Mouse (Mus musculus) liver, embryonic 15.5 days (tissue): ENCODE measurements at regions not wholly inside any gene's neighbourhood (a gene's known extent, or its start where the extent isn't known, plus 50 kb on each side); places are given as distances from the start of the nearest gene placed in this dataset.

Experiments
- ATAC-seq: fragments of 200-750 bp; cut with Nextera tagmentation; 2 replicates; pipeline ENCODE4 v1.8.0; 2017; ENCODE audit warnings: moderate number of reproducible peaks, mild to moderate bottlenecking, moderate library complexity; ENCODE audit not compliant: insufficient read depth
- H3K27ac ChIP-seq: fragments of 300-500 bp; sonication (generic); replicated peaks from 2 replicates; pipeline ENCODE4 v1.5.1; 2015; ENCODE audit warnings: mild to moderate bottlenecking, inconsistent platforms
- H3K27me3 ChIP-seq: fragments of 300-500 bp; sonication (generic); 2 replicates; pipeline ENCODE4 v1.6.1; 2015; ENCODE audit warnings: mild to moderate bottlenecking, inconsistent platforms
- H3K36me3 ChIP-seq: fragments of 300-500 bp; sonication (generic); replicated peaks from 2 replicates; pipeline ENCODE4 v1.6.1; 2015; ENCODE audit warnings: moderate library complexity, mild to moderate bottlenecking, inconsistent platforms
- H3K4me1 ChIP-seq: fragments of 300-500 bp; sonication (generic); replicated peaks from 2 replicates; pipeline ENCODE4 v1.6.1; 2015; ENCODE audit warnings: inconsistent platforms
- H3K4me2 ChIP-seq: fragments of 300-500 bp; sonication (generic); 2 replicates; pipeline ENCODE4 v1.6.1; 2015; ENCODE audit warnings: moderate library complexity, mild to moderate bottlenecking, inconsistent platforms
- H3K4me3 ChIP-seq: fragments of 300-500 bp; sonication (generic); replicated peaks from 2 replicates; pipeline ENCODE4 v1.5.1; 2015; ENCODE audit warnings: mild to moderate bottlenecking, inconsistent platforms
- H3K9ac ChIP-seq: fragments of 300-500 bp; sonication (generic); 2 replicates; pipeline ENCODE4 v1.6.1; 2015; ENCODE audit warnings: moderate library complexity, mild to moderate bottlenecking, inconsistent platforms
- H3K9me3 ChIP-seq: fragments of 300-500 bp; sonication (generic); replicated peaks from 2 replicates; pipeline ENCODE4 v1.6.1; 2016; ENCODE audit warnings: inconsistent platforms
- WGBS: fragments of 180-500 bp; shearing (Covaris S2); methylation state at CpG from one replicate; pipeline ENCODE4 v1.1.7; 2015; ENCODE audit warnings: mixed read lengths; ENCODE audit not compliant: insufficient replicate concordance; 5-methylcytosine and 5-hydroxymethylcytosine counted together

DNA sequence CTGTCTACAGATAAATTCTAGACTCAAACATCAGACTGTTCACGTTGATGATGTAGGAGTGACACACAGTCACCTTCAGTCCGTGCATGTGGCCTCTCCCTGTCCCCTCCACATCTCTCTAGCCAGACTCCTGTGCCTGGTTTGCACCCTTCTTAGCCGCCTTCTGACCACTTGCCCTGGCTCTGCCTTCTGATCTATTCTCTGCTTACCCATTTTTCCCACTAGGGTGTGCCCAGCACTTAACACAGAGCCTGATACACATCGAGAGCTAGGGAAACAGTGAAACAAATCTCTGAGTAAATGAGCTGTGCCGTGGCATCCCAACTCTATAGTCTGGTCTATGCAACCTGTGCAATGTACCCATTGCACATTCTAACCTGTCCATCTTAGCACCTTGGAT lies 73.3 kb upstream of the Zmiz1 start:
- Histone ChIP-seq H3K9me3 (no peaks in the 10 kb centered on the region), H3K27ac (no peak overlapping the region), H3K9ac (no peak overlapping the region), H3K27me3 (peaks cover 34% of the 10 kb centered on the region), H3K4me1 (no peaks in the 10 kb centered on the region), H3K4me2 (no peak overlapping the region), H3K36me3 (no peaks in the 10 kb centered on the region), H3K4me3 (no peak overlapping the region)
- 40% methylated on average over 5 of the region's 5 CpGs for WGBS
- no peak for ATAC-seq

DNA sequence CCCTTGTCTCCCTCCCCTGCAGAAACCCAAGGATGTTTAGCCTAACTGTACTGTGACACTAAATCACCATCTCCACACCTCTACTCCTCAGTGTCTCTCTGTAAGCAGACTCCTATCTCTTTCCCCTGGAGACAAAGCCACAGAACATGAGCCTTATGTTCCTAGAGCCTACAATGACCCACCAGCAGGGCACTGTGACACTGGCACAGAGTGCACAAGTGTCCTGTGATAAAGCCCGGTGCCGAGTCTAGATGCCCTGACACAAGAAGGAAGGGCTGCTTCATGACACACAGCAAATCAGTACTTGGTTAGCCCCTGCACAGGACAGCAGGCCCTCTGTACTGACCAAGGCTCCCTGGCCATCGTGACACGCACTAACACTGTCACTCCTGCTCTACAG lies 71.2 kb upstream of the Zmiz1 start:
- Histone ChIP-seq H3K36me3 (no peaks in the 10 kb centered on the region), H3K9me3 (no peaks in the 10 kb centered on the region), H3K4me3 (no peak overlapping the region), H3K4me2 (no peak overlapping the region), H3K27ac (no peak overlapping the region), H3K4me1 (peaks cover 6% of the 10 kb centered on the region), H3K9ac (no peak overlapping the region), H3K27me3 (peaks cover 31% of the 10 kb centered on the region)
- ATAC-seq: no peak
- 66% methylated on average over 4 of the region's 4 CpGs for WGBS

- H3K4me2 ChIP-seq: no peak overlapping the region
- no peaks in the 10 kb centered on the region for H3K36me3 ChIP-seq
- H3K4me3 ChIP-seq: no peak overlapping the region
- H3K27ac ChIP-seq: no peak overlapping the region
- peaks cover 14% of the 10 kb centered on the region for H3K4me1 ChIP-seq
- WGBS: 3% methylated on average over 2 of the region's 2 CpGs
- H3K9me3 ChIP-seq: no peaks in the 10 kb centered on the region
- H3K9ac ChIP-seq: no peak overlapping the region
- ATAC-seq: no peak
- H3K27me3 ChIP-seq: peaks cover 31% of the 10 kb centered on the region
These were observed 69.7 kb upstream of the Zmiz1 start for GRCm38 (mm10) chr14:25389314-25389713.

DNA sequence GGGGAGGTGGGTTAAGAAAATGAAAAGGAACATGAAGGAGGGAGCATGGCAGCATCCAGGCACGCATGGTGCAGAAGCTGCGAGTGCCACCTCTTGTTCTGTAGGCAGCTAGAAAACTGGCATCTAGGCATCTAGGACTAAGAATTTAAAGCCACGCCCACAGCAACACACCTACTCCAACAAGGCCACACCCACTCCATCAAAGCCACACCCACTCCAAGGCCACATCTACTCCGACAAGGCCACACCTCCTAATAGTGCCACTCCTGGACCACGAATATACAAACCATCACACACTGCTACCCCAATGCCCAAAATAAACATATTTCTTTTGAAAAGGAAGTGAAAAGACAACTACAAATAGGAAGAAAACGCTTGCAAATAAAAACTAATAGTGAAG lies 66.6 kb upstream of the Zmiz1 start:
- WGBS: 44% methylated on average over 6 of the region's 6 CpGs
- Histone ChIP-seq H3K4me1 (peaks cover 34% of the 10 kb centered on the region), H3K36me3 (no peaks in the 10 kb centered on the region), H3K4me3 (no peak overlapping the region), H3K9ac (no peak overlapping the region), H3K9me3 (no peaks in the 10 kb centered on the region), H3K4me2 (no peak overlapping the region), H3K27me3 (peaks cover 17% of the 10 kb centered on the region; the same call in 1 of the 2 replicates), H3K27ac (no peak overlapping the region)
- ATAC-seq: no peak

DNA sequence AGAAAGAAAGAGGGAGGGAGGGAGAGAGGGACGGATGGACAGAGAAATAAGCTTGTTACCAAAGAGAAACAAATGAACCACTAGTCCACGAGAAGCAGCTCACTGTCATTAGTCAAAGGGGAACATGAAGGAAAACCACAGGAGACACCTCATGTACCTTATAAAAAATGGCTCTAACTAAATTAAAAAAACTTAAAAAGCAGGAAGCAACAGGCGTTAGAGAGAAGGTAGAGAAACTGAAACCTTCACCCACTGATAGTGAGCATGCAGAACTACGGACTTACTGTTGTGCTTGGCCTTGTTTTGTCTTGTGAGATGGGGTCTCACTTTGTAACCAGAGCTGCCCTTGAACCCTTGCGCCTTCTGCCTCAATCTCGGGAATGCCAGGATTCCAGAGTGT lies 66.0 kb upstream of the Zmiz1 start:
- H3K4me1 ChIP-seq: peaks cover 39% of the 10 kb centered on the region
- H3K9ac ChIP-seq: no peak overlapping the region
- WGBS: 66% methylated on average over 6 of the region's 6 CpGs
- no peak overlapping the region for H3K4me3 ChIP-seq
- no peak for ATAC-seq
- H3K4me2 ChIP-seq: no peak overlapping the region
- no peaks in the 10 kb centered on the region for H3K9me3 ChIP-seq
- H3K27me3 ChIP-seq: peaks cover 12% of the 10 kb centered on the region; the same call in 1 of the 2 replicates
- H3K27ac ChIP-seq: no peak overlapping the region
- no peaks in the 10 kb centered on the region for H3K36me3 ChIP-seq

DNA sequence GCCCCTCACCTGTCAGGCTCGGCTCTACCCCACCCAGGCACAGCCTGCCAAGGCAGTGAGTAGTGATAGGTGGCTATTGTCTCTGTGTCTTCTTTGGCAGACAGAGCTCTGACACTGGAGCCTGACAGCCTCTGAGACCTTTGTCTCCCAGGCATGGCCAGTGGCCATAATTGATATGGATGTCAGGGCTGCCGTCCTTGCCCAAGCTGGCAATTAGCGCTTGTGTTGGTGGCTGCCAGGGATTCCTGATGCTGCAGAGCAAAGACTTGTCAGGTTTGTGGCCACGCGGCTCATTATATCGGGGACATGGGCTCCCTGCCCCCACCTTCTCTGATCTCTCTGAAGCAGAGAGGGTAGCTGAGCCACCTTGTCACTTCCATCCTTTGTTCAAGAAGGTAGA lies 64.1 kb upstream of the Zmiz1 start:
- ATAC-seq: no peak
- H3K4me1 ChIP-seq: peaks cover 59% of the 10 kb centered on the region
- no peak overlapping the region for H3K27ac ChIP-seq

DNA sequence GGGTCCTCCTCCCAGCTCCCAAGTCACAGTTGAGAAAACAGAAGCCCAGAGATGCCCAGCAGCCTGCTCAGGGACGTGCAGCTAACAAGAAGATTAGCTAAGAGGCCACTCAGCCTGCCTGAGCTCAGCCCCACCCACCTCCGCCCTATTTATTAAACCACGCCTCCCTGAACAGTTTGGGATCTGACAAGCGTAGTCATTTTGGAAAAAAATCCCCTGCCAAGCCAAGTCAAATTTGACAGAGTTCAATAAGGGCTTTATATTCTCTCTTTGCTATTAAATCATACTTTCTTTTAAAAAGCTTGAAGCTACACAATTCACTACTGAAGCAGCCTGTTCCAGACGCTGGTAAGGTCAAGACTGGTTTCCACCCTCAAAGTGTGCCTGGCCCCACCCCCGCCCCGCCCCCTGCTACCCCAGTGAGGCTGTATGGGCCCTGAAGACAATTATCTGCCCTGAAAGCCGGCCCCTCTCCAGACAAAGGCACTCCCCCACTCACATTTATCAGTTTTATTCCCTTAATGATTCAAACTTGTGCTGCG lies 61.9 kb upstream of the Zmiz1 start:
- peak; percentile 78 for ATAC-seq
- Histone ChIP-seq H3K9me3 (no peaks in the 10 kb centered on the region), H3K4me2 (peak overlapping the region; percentile 65), H3K27me3 (no peaks in the 10 kb centered on the region), H3K4me3 (peak overlapping the region; percentile 49), H3K36me3 (no peaks in the 10 kb centered on the region), H3K9ac (peak overlapping the region; percentile 40; the same call in 1 of the 2 replicates), H3K4me1 (peaks cover 80% of the 10 kb centered on the region), H3K27ac (peak overlapping the region; percentile 71)
- WGBS: 2% methylated on average over 9 of the region's 9 CpGs

More for the DNA sequence above, 64.1 kb upstream of the Zmiz1 start:
- 77% methylated on average over 6 of the region's 6 CpGs for WGBS
- H3K36me3 ChIP-seq: no peaks in the 10 kb centered on the region
- no peak overlapping the region for H3K9ac ChIP-seq
- no peak overlapping the region for H3K4me2 ChIP-seq
- 0 out of 2 replicates have a peak, but pooled peaks cover 7% of the 10 kb centered on the region for H3K27me3 ChIP-seq
- no peak overlapping the region for H3K4me3 ChIP-seq
- H3K9me3 ChIP-seq: no peaks in the 10 kb centered on the region

DNA sequence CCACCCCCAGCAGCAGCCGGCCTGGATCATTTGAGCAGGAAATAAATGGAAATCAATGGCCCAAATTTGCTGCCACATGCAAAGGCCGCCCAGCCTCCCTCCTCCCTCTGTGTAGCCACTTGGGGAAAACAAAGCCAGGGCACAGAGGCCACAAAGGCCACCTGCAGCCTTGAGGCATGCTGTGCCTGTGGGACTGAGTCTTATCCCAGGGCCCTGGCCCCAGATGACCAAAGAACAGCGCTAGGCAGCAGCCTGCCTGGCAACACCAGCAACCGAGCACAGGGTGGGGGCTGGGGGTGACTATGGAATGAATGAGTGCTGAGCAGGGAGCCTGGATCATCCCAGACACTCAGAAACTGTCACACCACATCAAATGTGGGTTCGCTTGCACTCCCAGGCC lies 61.2 kb upstream of the Zmiz1 start:
- Histone ChIP-seq H3K9ac (no peak overlapping the region), H3K4me1 (peaks cover 81% of the 10 kb centered on the region), H3K36me3 (no peaks in the 10 kb centered on the region), H3K4me2 (peak overlapping the region; percentile 65; the same call in 1 of the 2 replicates), H3K27me3 (no peaks in the 10 kb centered on the region), H3K9me3 (no peaks in the 10 kb centered on the region), H3K4me3 (no peak overlapping the region), H3K27ac (peak overlapping the region; percentile 71)
- ATAC-seq: no peak
- WGBS: 66% methylated on average over 5 of the region's 5 CpGs

- WGBS: 79% methylated on average over 5 of the region's 5 CpGs
- Histone ChIP-seq H3K4me3 (no peak overlapping the region), H3K27me3 (no peaks in the 10 kb centered on the region), H3K9ac (no peak overlapping the region), H3K4me1 (peaks cover 82% of the 10 kb centered on the region), H3K4me2 (no peak overlapping the region), H3K27ac (peak overlapping the region; percentile 39; the same call in 1 of the 2 replicates), H3K9me3 (no peaks in the 10 kb centered on the region), H3K36me3 (no peaks in the 10 kb centered on the region)
- ATAC-seq: no peak
These were observed 60.2 kb upstream of the Zmiz1 start for GRCm38 (mm10) chr14:25398745-25399144.

DNA sequence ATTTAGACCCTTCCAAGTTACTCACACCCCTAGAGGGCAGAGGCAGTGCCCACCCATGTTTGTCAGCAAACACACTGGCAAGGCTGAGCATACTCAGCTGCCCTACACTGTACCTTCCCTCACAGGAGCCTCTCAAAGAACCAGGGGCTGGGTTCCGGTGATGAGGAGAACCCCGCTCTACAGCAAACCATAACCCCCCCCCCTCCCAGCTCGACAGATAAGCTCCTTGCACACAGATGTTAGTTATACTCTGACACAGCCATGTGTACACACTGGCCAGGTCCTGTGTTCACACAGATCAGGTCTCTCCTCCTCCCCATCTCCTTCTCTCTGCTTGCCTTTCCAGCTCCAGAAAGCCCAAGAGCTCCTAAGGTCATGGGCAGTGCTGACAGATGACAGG lies 59.7 kb upstream of the Zmiz1 start:
- no peak overlapping the region for H3K9ac ChIP-seq
- H3K4me1 ChIP-seq: peaks cover 82% of the 10 kb centered on the region
- ATAC-seq: no peak
- peak overlapping the region; percentile 39 for H3K27ac ChIP-seq
- no peak overlapping the region for H3K4me3 ChIP-seq
- no peaks in the 10 kb centered on the region for H3K36me3 ChIP-seq
- no peak overlapping the region for H3K4me2 ChIP-seq
- H3K27me3 ChIP-seq: no peaks in the 10 kb centered on the region
- 30% methylated on average over 3 of the region's 3 CpGs for WGBS
- no peaks in the 10 kb centered on the region for H3K9me3 ChIP-seq

- Histone ChIP-seq H3K36me3 (no peaks in the 10 kb centered on the region), H3K9me3 (no peaks in the 10 kb centered on the region), H3K4me3 (peak overlapping the region; percentile 41), H3K4me1 (peaks cover 80% of the 10 kb centered on the region), H3K27me3 (no peaks in the 10 kb centered on the region), H3K4me2 (peak overlapping the region; percentile 68), H3K9ac (peak overlapping the region; percentile 20; the same call in 1 of the 2 replicates), H3K27ac (peak overlapping the region; percentile 86)
- peak; percentile 86 for ATAC-seq
- WGBS: 18% methylated on average over 19 of the region's 19 CpGs
These were observed 57.7 kb upstream of the Zmiz1 start for GRCm38 (mm10) chr14:25401104-25401963.
